Mouse (Mus musculus): ENCODE measurements at regions not wholly inside any gene's neighbourhood (a gene's known extent, or its start where the extent isn't known, plus 50 kb on each side); places are given as distances from the start of the nearest gene placed in this dataset.

GRCm38 (mm10) chr3:148259211-148259610 is 731.1 kb downstream of the Adgrl2 start:
- WGBS, result 90% methylated on average over 1 of the region's 1 CpGs
- ATAC-seq (ENCODE audit: low FRiP score, low read depth), result no peak
- no peaks in the 10 kb centered on the region for H3K27me3 ChIP-seq (replicated peaks)

GRCm38 (mm10) chr3:148248617-148249016 is 741.7 kb downstream of the Adgrl2 start:
- ATAC-seq (ENCODE audit: low FRiP score, low read depth), result no peak
- H3K9me3 ChIP-seq, result no peaks in the 10 kb centered on the region

More at GRCm38 (mm10) chr3:148259211-148259610, 731.1 kb downstream of the Adgrl2 start:
- H3K27ac ChIP-seq, result no peak overlapping the region
- no peaks in the 10 kb centered on the region for H3K36me3 ChIP-seq
- H3K4me1 ChIP-seq, result no peaks in the 10 kb centered on the region
- no peak overlapping the region for H3K4me2 ChIP-seq (replicated peaks)
- no peak overlapping the region for H3K4me3 ChIP-seq
- H3K9ac ChIP-seq, result no peak overlapping the region
- no peaks in the 10 kb centered on the region for H3K9me3 ChIP-seq

GRCm38 (mm10) chr3:148246786-148247185 is 743.6 kb downstream of the Adgrl2 start:
- Histone ChIP-seq H3K27ac (no peak overlapping the region), H3K9ac (no peak overlapping the region)
- ATAC-seq (ENCODE audit: low FRiP score, low read depth), result no peak

More at GRCm38 (mm10) chr3:148248617-148249016, 741.7 kb downstream of the Adgrl2 start:
- Histone ChIP-seq H3K27me3 (replicated peaks) (no peaks in the 10 kb centered on the region), H3K4me3 (no peak overlapping the region), H3K4me1 (no peaks in the 10 kb centered on the region), H3K27ac (no peak overlapping the region), H3K4me2 (replicated peaks) (no peak overlapping the region), H3K36me3 (no peaks in the 10 kb centered on the region), H3K9ac (no peak overlapping the region)
- 90% methylated on average over 1 of the region's 1 CpGs for WGBS

GRCm38 (mm10) chr3:148238093-148238492 is 752.3 kb downstream of the Adgrl2 start:
- no peak overlapping the region for H3K27ac ChIP-seq
- H3K27me3 ChIP-seq (replicated peaks), result no peaks in the 10 kb centered on the region
- no peaks in the 10 kb centered on the region for H3K4me1 ChIP-seq
- H3K9me3 ChIP-seq, result no peaks in the 10 kb centered on the region
- no peaks in the 10 kb centered on the region for H3K36me3 ChIP-seq
- no peak overlapping the region for H3K4me3 ChIP-seq
- no peak overlapping the region for H3K9ac ChIP-seq
- no peak for ATAC-seq (ENCODE audit: low FRiP score, low read depth)
- no peak overlapping the region for H3K4me2 ChIP-seq (replicated peaks)

More at GRCm38 (mm10) chr3:148246786-148247185, 743.6 kb downstream of the Adgrl2 start:
- Histone ChIP-seq H3K4me3 (no peak overlapping the region), H3K9me3 (no peaks in the 10 kb centered on the region), H3K36me3 (no peaks in the 10 kb centered on the region), H3K4me2 (replicated peaks) (no peak overlapping the region), H3K27me3 (replicated peaks) (no peaks in the 10 kb centered on the region), H3K4me1 (no peaks in the 10 kb centered on the region)

- H3K4me1 ChIP-seq, result no peaks in the 10 kb centered on the region
- H3K27me3 ChIP-seq (replicated peaks), result no peaks in the 10 kb centered on the region
- H3K9ac ChIP-seq, result no peak overlapping the region
- H3K27ac ChIP-seq, result no peak overlapping the region
- WGBS, result 77% methylated on average over 6 of the region's 6 CpGs
- H3K4me3 ChIP-seq, result no peak overlapping the region
- no peak for ATAC-seq (ENCODE audit: low FRiP score, low read depth)
- H3K4me2 ChIP-seq (replicated peaks), result no peak overlapping the region
- no peaks in the 10 kb centered on the region for H3K36me3 ChIP-seq
- no peaks in the 10 kb centered on the region for H3K9me3 ChIP-seq
Measured at GRCm38 (mm10) chr3:148237555-148237954, 752.8 kb downstream of the Adgrl2 start.

- no peaks in the 10 kb centered on the region for H3K27me3 ChIP-seq (replicated peaks)
- H3K4me3 ChIP-seq, result no peak overlapping the region
- 87% methylated on average over 2 of the region's 2 CpGs for WGBS
- no peak overlapping the region for H3K4me2 ChIP-seq (replicated peaks)
- H3K9ac ChIP-seq, result no peak overlapping the region
- no peaks in the 10 kb centered on the region for H3K4me1 ChIP-seq
- H3K36me3 ChIP-seq, result no peaks in the 10 kb centered on the region
- no peak for ATAC-seq (ENCODE audit: low FRiP score, low read depth)
- no peaks in the 10 kb centered on the region for H3K9me3 ChIP-seq
- no peak overlapping the region for H3K27ac ChIP-seq
Measured at GRCm38 (mm10) chr3:148233616-148234015, 756.7 kb downstream of the Adgrl2 start.

- 66% methylated on average over 3 of the region's 3 CpGs for WGBS
- H3K27ac ChIP-seq, result no peak overlapping the region
- no peak for ATAC-seq (ENCODE audit: low FRiP score, low read depth)
- no peak overlapping the region for H3K9ac ChIP-seq
- H3K4me1 ChIP-seq, result no peaks in the 10 kb centered on the region
- no peaks in the 10 kb centered on the region for H3K36me3 ChIP-seq
- H3K4me3 ChIP-seq, result no peak overlapping the region
- H3K9me3 ChIP-seq, result no peaks in the 10 kb centered on the region
- H3K27me3 ChIP-seq (replicated peaks), result no peaks in the 10 kb centered on the region
- no peak overlapping the region for H3K4me2 ChIP-seq (replicated peaks)
Measured at GRCm38 (mm10) chr3:148229192-148229591, 761.2 kb downstream of the Adgrl2 start.

GRCm38 (mm10) chr3:148228002-148228707 is 762.2 kb downstream of the Adgrl2 start:
- ATAC-seq (ENCODE audit: low FRiP score, low read depth), result no peak
- Histone ChIP-seq H3K4me1 (no peaks in the 10 kb centered on the region), H3K4me2 (replicated peaks) (no peak overlapping the region), H3K27me3 (replicated peaks) (no peaks in the 10 kb centered on the region), H3K36me3 (no peaks in the 10 kb centered on the region), H3K4me3 (no peak overlapping the region), H3K9me3 (no peaks in the 10 kb centered on the region), H3K27ac (no peak overlapping the region), H3K9ac (no peak overlapping the region)
- 71% methylated on average over 9 of the region's 9 CpGs for WGBS

- no peak overlapping the region for H3K4me3 ChIP-seq
- 91% methylated on average over 5 of the region's 5 CpGs for WGBS
Measured at GRCm38 (mm10) chr3:148220826-148221225, 769.5 kb downstream of the Adgrl2 start.

GRCm38 (mm10) chr3:148220024-148220590 is 770.2 kb downstream of the Adgrl2 start:
- Histone ChIP-seq H3K9me3 (no peaks in the 10 kb centered on the region), H3K4me1 (no peaks in the 10 kb centered on the region), H3K4me3 (no peak overlapping the region), H3K36me3 (no peaks in the 10 kb centered on the region), H3K27me3 (replicated peaks) (no peaks in the 10 kb centered on the region), H3K27ac (no peak overlapping the region), H3K4me2 (replicated peaks) (no peak overlapping the region), H3K9ac (no peak overlapping the region)
- no peak for ATAC-seq (ENCODE audit: low FRiP score, low read depth)
- WGBS, result 85% methylated on average over 10 of the region's 10 CpGs

More at GRCm38 (mm10) chr3:148220826-148221225, 769.5 kb downstream of the Adgrl2 start:
- no peak overlapping the region for H3K4me2 ChIP-seq (replicated peaks)
- no peaks in the 10 kb centered on the region for H3K36me3 ChIP-seq
- no peaks in the 10 kb centered on the region for H3K4me1 ChIP-seq
- H3K9me3 ChIP-seq, result no peaks in the 10 kb centered on the region
- H3K9ac ChIP-seq, result no peak overlapping the region
- H3K27ac ChIP-seq, result no peak overlapping the region
- ATAC-seq (ENCODE audit: low FRiP score, low read depth), result no peak
- H3K27me3 ChIP-seq (replicated peaks), result no peaks in the 10 kb centered on the region

- H3K27ac ChIP-seq, result no peak overlapping the region
- H3K9me3 ChIP-seq, result no peaks in the 10 kb centered on the region
- no peaks in the 10 kb centered on the region for H3K27me3 ChIP-seq (replicated peaks)
- H3K9ac ChIP-seq, result no peak overlapping the region
- no peaks in the 10 kb centered on the region for H3K36me3 ChIP-seq
- no peak overlapping the region for H3K4me3 ChIP-seq
- WGBS, result 89% methylated on average over 3 of the region's 3 CpGs
- H3K4me1 ChIP-seq, result no peaks in the 10 kb centered on the region
- ATAC-seq (ENCODE audit: low FRiP score, low read depth), result no peak
- no peak overlapping the region for H3K4me2 ChIP-seq (replicated peaks)
Measured at GRCm38 (mm10) chr3:148202148-148202547, 788.2 kb downstream of the Adgrl2 start.

- H3K36me3 ChIP-seq, result no peaks in the 10 kb centered on the region
- no peaks in the 10 kb centered on the region for H3K4me1 ChIP-seq
- H3K9me3 ChIP-seq, result no peaks in the 10 kb centered on the region
- H3K9ac ChIP-seq, result no peak overlapping the region
- H3K4me2 ChIP-seq (replicated peaks), result no peak overlapping the region
- ATAC-seq (ENCODE audit: low FRiP score, low read depth), result no peak
- H3K27me3 ChIP-seq (replicated peaks), result no peaks in the 10 kb centered on the region
- no peak overlapping the region for H3K27ac ChIP-seq
- WGBS, result 65% methylated on average over 2 of the region's 2 CpGs
- H3K4me3 ChIP-seq, result no peak overlapping the region
Measured at GRCm38 (mm10) chr3:148186704-148187103, 803.7 kb downstream of the Adgrl2 start.

GRCm38 (mm10) chr3:148167556-148167955 is 822.8 kb downstream of the Adgrl2 start:
- 90% methylated on average over 1 of the region's 1 CpGs for WGBS
- Histone ChIP-seq H3K9me3 (no peaks in the 10 kb centered on the region), H3K9ac (no peak overlapping the region), H3K4me1 (no peaks in the 10 kb centered on the region), H3K36me3 (no peaks in the 10 kb centered on the region), H3K4me2 (replicated peaks) (no peak overlapping the region), H3K27ac (no peak overlapping the region), H3K4me3 (no peak overlapping the region), H3K27me3 (replicated peaks) (no peaks in the 10 kb centered on the region)
- no peak for ATAC-seq (ENCODE audit: low FRiP score, low read depth)
